Mouse (Mus musculus) large intestine, adult 2 months (tissue): ENCODE data around the gene Bcl7b. TPM values are rescaled to one million over a fixed set of nuclear protein-coding genes. Genes with fewer than 3 reads are reported as not detected.
"Not testable (repeated sequence)": the region's sequence is repeated elsewhere in the genome, so short reads cannot be mapped to it uniquely, and the experiment has no call there.

Experiments used
- DNase-seq: peaks from one replicate; pipeline ENCODE4 v3.0.0-alpha.2; 2012; ENCODE audit warnings: low read depth, low spot score
- WGBS: fragments of 180-500 bp; shearing (Covaris S2); methylation state at CpG from one replicate; pipeline ENCODE4 v1.1.7; 2018; 5-methylcytosine and 5-hydroxymethylcytosine counted together
- polyA plus RNA-seq: library from polyadenylated mRNA; depleted of rRNA; stranded (reverse); fragments of >200 nt; gene quantifications from 2 replicates; pipeline ENCODE4 v1.2.3, GENCODE M21; 2012; rRNA removed

The Bcl7b gene
- polyA plus RNA-seq, 1 experiment: 26.3 TPM

- whole genome bisulfite sequencing: 73% methylated on average over 1 of the region's 1 CpGs
- no peak for DNase-seq
These were observed 24.3 kb downstream of the Bcl7b start for GRCm38 (mm10) chr5:135192431-135192830.

GRCm38 (mm10) chr5:135196367-135196766 is 28.3 kb downstream of the Bcl7b start:
- 54% methylated on average over 6 of the region's 6 CpGs for WGBS
- no peak for DNase-seq

GRCm38 (mm10) chr5:135202763-135203162 is 34.7 kb downstream of the Bcl7b start:
- 91% methylated on average over 3 of the region's 3 CpGs for WGBS
- DNase-seq: no peak

GRCm38 (mm10) chr5:135208197-135208596 is 40.1 kb downstream of the Bcl7b start:
- WGBS: 98% methylated on average over 1 of the region's 1 CpGs
- no peak for DNase-seq

- no peak for DNase-seq
- 82% methylated on average over 6 of the region's 6 CpGs for WGBS
These were observed 48.8 kb downstream of the Bcl7b start for GRCm38 (mm10) chr5:135216871-135217270.

GRCm38 (mm10) chr5:135220941-135221340 is 52.9 kb downstream of the Bcl7b start:
- no peak for DNase-seq

GRCm38 (mm10) chr5:135222066-135222465 is 54.0 kb downstream of the Bcl7b start:
- DNase-seq: no peak
- WGBS: 92% methylated on average over 7 of the region's 7 CpGs

- DNase-seq: no peak
- 98% methylated on average over 3 of the region's 3 CpGs for WGBS
These were observed 56.1 kb downstream of the Bcl7b start for GRCm38 (mm10) chr5:135224169-135224568.

- 88% methylated on average over 4 of the region's 4 CpGs for WGBS
These were observed 57.8 kb downstream of the Bcl7b start for GRCm38 (mm10) chr5:135225879-135226278.

GRCm38 (mm10) chr5:135230186-135230585 is 62.1 kb downstream of the Bcl7b start:
- DNase-seq: no peak
- WGBS: 92% methylated on average over 4 of the region's 4 CpGs

More at GRCm38 (mm10) chr5:135225879-135226278, 57.8 kb downstream of the Bcl7b start:
- DNase-seq: not testable (repeated sequence)

Other genes with a start within 250 kb of the Bcl7b start
- gene Mettl27, start 235.9 kb upstream of the Bcl7b start, polyA plus RNA-seq: 13.6 and 15.3 TPM in 2 replicates
- 111 and 235 TPM in 2 replicates for gene Cldn4, start 221.3 kb upstream of the Bcl7b start, polyA plus RNA-seq
- gene Cldn3, start 182.1 kb upstream of the Bcl7b start, polyA plus RNA-seq: 796 and 924 TPM in 2 replicates
- 159 and 170 TPM in 2 replicates for gene Abhd11, start 159.1 kb upstream of the Bcl7b start, polyA plus RNA-seq
- gene Stx1a, start 144.8 kb upstream of the Bcl7b start, polyA plus RNA-seq: 6.4 and 6.8 TPM in 2 replicates
- gene Dnajc30, start 104.1 kb upstream of the Bcl7b start, polyA plus RNA-seq: 31.4 and 38.8 TPM in 2 replicates
- 52.2 and 65.6 TPM in 2 replicates for gene Bud23, start 103.3 kb upstream of the Bcl7b start, polyA plus RNA-seq
- 3.0 and 4.0 TPM in 2 replicates for gene Vps37d, start 90.0 kb upstream of the Bcl7b start, polyA plus RNA-seq
- 80.5 and 207 TPM in 2 replicates for gene Mlxipl, start 78.4 kb upstream of the Bcl7b start, polyA plus RNA-seq
- gene Tbl2, start 18.6 kb upstream of the Bcl7b start, polyA plus RNA-seq: 8.9 and 11.7 TPM in 2 replicates
- 16.2 and 19.7 TPM in 2 replicates for gene Baz1b, start 19.0 kb downstream of the Bcl7b start, polyA plus RNA-seq
- 2.8 and 3.7 TPM in 2 replicates for gene Fzd9, start 82.9 kb downstream of the Bcl7b start, polyA plus RNA-seq
- gene Fkbp6, start 181.8 kb downstream of the Bcl7b start, polyA plus RNA-seq: not detected in 2 replicates
- not detected in 2 replicates for gene Trim50, start 185.0 kb downstream of the Bcl7b start, polyA plus RNA-seq
- gene Nsun5, start 201.7 kb downstream of the Bcl7b start, polyA plus RNA-seq: 23.1 and 25.2 TPM in 2 replicates
- gene Pom121, start 226.3 kb downstream of the Bcl7b start, polyA plus RNA-seq: 13.7 and 14.7 TPM in 2 replicates